Mouse (Mus musculus) spleen, embryonic (tissue): Measurements from ENCODE around the gene Tex2.

Experiments
- CTCF ChIA-PET: fragments of 350-600 bp; sonication (Branson Sonifier 250); formaldehyde crosslinking; loops from one replicate; lab custom pipeline; 2022; lab: Charles Lee

Tex2 gene

GRCm38 (mm10) chr11:106546081-106546480 is 67.1 kb downstream of the Tex2 start:
- CTCF ChIA-PET = interaction anchor here (1.0 kb wide), 1 partner anchor 78 kb away, joined by 3 read pairs; no protein-coding TSS in a partner anchor

GRCm38 (mm10) chr11:106544916-106545315 is 68.3 kb downstream of the Tex2 start:
- CTCF ChIA-PET = no interaction called here

- CTCF ChIA-PET = no interaction called here
These were observed 69.1 kb downstream of the Tex2 start for GRCm38 (mm10) chr11:106544133-106544532.

- CTCF ChIA-PET = no interaction called here
These were observed 70.2 kb downstream of the Tex2 start for GRCm38 (mm10) chr11:106543006-106543405.

GRCm38 (mm10) chr11:106542385-106542784 is 70.8 kb downstream of the Tex2 start:
- CTCF ChIA-PET = interaction anchor here (0.6 kb wide), 1 partner anchor 20 kb away, joined by 6 read pairs; no protein-coding TSS in a partner anchor

- CTCF ChIA-PET = interaction anchor here (0.6 to 0.7 kb wide), 3 partner anchors 69 to 268 kb away, joined by 3 read pairs; no protein-coding TSS in a partner anchor
These were observed 72.5 kb downstream of the Tex2 start for GRCm38 (mm10) chr11:106540506-106541268.

GRCm38 (mm10) chr11:106536253-106536912 is 76.8 kb downstream of the Tex2 start:
- CTCF ChIA-PET = no interaction called here

- CTCF ChIA-PET = no interaction called here
These were observed 77.5 kb downstream of the Tex2 start for GRCm38 (mm10) chr11:106535660-106536252.

GRCm38 (mm10) chr11:106532248-106532790 is 80.9 kb downstream of the Tex2 start:
- CTCF ChIA-PET = no interaction called here

GRCm38 (mm10) chr11:106529786-106530185 is 83.4 kb downstream of the Tex2 start:
- CTCF ChIA-PET = no interaction called here

GRCm38 (mm10) chr11:106529113-106529512 is 84.1 kb downstream of the Tex2 start:
- CTCF ChIA-PET = no interaction called here

- CTCF ChIA-PET = no interaction called here
These were observed 85.3 kb downstream of the Tex2 start for GRCm38 (mm10) chr11:106527926-106528325.

- CTCF ChIA-PET = no interaction called here
These were observed 85.9 kb downstream of the Tex2 start for GRCm38 (mm10) chr11:106527147-106527821.

GRCm38 (mm10) chr11:106522538-106522937 is 90.7 kb downstream of the Tex2 start:
- CTCF ChIA-PET = no interaction called here

- CTCF ChIA-PET = no interaction called here
These were observed 91.6 kb downstream of the Tex2 start for GRCm38 (mm10) chr11:106521612-106522011.

- CTCF ChIA-PET = no interaction called here
These were observed 92.8 kb downstream of the Tex2 start for GRCm38 (mm10) chr11:106520404-106520803.

GRCm38 (mm10) chr11:106519519-106519918 is 93.7 kb downstream of the Tex2 start:
- CTCF ChIA-PET = no interaction called here

GRCm38 (mm10) chr11:106518391-106518790 is 94.8 kb downstream of the Tex2 start:
- CTCF ChIA-PET = no interaction called here

GRCm38 (mm10) chr11:106515079-106515745 is 98.0 kb downstream of the Tex2 start:
- CTCF ChIA-PET = no interaction called here

- CTCF ChIA-PET = interaction anchor here (0.7 kb wide), 1 partner anchor 101 kb away, joined by 6 read pairs; no protein-coding TSS in a partner anchor
These were observed 98.8 kb downstream of the Tex2 start for GRCm38 (mm10) chr11:106514446-106514845.

GRCm38 (mm10) chr11:106513166-106513565 is 100.1 kb downstream of the Tex2 start:
- CTCF ChIA-PET = no interaction called here
